Mouse (Mus musculus): ENCODE measurements around the gene Syt16.

GRCm38 (mm10) chr12:74089342-74090131 lies 92.1 kb downstream of the Syt16 start:
- no peak for TF ChIP-seq CTCF (IDR thresholded peaks at IDR 0.05; ENCODE audit: control insufficient read depth, insufficient read depth, insufficient replicate concordance, low read depth, low read length)
- no peak for TF ChIP-seq POLR2A (IDR thresholded peaks at IDR 0.05; ENCODE audit: control insufficient read depth, low read depth, low read length)
